Mouse (Mus musculus) hindbrain, embryonic 10.5 days (tissue): ENCODE measurements around the gene Filip1l. TPM values are rescaled to one million over a fixed set of nuclear protein-coding genes. Genes with fewer than 3 reads are reported as not detected.
A peak's percentile ranks its signal among the peaks of the same experiment; 100 is the strongest.

Experiments
- DNase-seq: peaks from one replicate; pipeline ENCODE4 v3.0.0-alpha.2; 2017; ENCODE audit warnings: low spot score
- H3K27ac ChIP-seq: fragments of 300-500 bp; sonication (generic); 2 replicates; pipeline ENCODE4 v1.5.1; 2016; ENCODE audit warnings: mild to moderate bottlenecking, moderate library complexity
- H3K27me3 ChIP-seq: fragments of 300-500 bp; sonication (generic); 2 replicates; pipeline ENCODE4 v1.6.1; 2016; ENCODE audit warnings: mild to moderate bottlenecking; ENCODE audit not compliant: poor library complexity, insufficient read depth, severe bottlenecking
- H3K36me3 ChIP-seq: fragments of 300-500 bp; sonication (generic); 2 replicates; pipeline ENCODE4 v1.6.1; 2016; ENCODE audit warnings: mild to moderate bottlenecking, moderate library complexity
- H3K4me1 ChIP-seq: fragments of 300-500 bp; sonication (generic); replicated peaks from 2 replicates; pipeline ENCODE4 v1.6.1; 2016; ENCODE audit warnings: mild to moderate bottlenecking
- H3K4me3 ChIP-seq: fragments of 300-500 bp; sonication (generic); 2 replicates; pipeline ENCODE4 v1.5.1; 2016; ENCODE audit warnings: mild to moderate bottlenecking, moderate library complexity
- H3K9me3 ChIP-seq: fragments of 300-500 bp; sonication (generic); 2 replicates; pipeline ENCODE4 v1.6.1; 2016; ENCODE audit warnings: mild to moderate bottlenecking, moderate library complexity
- WGBS: fragments of 180-500 bp; shearing (Covaris S2); methylation state at CpG from one replicate; pipeline ENCODE4 v1.1.7; 2016; 5-methylcytosine and 5-hydroxymethylcytosine counted together
- polyA plus RNA-seq: library from polyadenylated mRNA; unstranded; fragments of >200 nt; fragmentation: Nextera tagmentation; extraction: Ambion mirVana; gene quantifications from 2 replicates; pipeline ENCODE4 v1.2.1, GENCODE M21; 2016

The Filip1l gene
- polyA plus RNA-seq, 1 experiment from 2014 or later: 5.8 TPM

DNA sequence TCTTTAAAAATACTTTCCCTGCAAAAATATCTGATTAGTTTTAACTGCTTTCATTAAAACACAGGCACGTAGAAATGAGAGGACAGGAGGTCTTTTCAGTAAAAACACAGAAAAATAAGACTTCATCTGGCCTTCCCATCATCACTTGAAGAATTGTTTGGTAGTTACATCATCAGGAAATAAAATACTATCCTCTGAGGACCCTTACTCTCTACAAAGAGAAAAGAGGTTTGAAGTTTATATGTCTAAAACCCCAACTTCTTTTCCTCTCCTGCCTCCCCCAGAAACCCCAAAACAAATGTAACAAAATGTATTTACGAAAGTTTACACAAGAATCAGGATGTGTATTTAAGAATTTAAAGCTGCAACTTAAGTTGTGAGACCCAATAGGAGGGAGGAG, 195.7 kb downstream of the Filip1l start:
- H3K36me3 ChIP-seq: no peaks in the 10 kb centered on the region
- H3K27ac ChIP-seq: peak overlapping the region; percentile 94
- 0 out of 2 replicates have a peak, but pooled peaks cover 4% of the 10 kb centered on the region for H3K27me3 ChIP-seq
- H3K9me3 ChIP-seq: no peaks in the 10 kb centered on the region
- H3K4me1 ChIP-seq: peaks cover 8% of the 10 kb centered on the region
- WGBS: 73% methylated on average over 2 of the region's 2 CpGs
- DNase-seq: no peak
- H3K4me3 ChIP-seq: peak overlapping the region; percentile 73

DNA sequence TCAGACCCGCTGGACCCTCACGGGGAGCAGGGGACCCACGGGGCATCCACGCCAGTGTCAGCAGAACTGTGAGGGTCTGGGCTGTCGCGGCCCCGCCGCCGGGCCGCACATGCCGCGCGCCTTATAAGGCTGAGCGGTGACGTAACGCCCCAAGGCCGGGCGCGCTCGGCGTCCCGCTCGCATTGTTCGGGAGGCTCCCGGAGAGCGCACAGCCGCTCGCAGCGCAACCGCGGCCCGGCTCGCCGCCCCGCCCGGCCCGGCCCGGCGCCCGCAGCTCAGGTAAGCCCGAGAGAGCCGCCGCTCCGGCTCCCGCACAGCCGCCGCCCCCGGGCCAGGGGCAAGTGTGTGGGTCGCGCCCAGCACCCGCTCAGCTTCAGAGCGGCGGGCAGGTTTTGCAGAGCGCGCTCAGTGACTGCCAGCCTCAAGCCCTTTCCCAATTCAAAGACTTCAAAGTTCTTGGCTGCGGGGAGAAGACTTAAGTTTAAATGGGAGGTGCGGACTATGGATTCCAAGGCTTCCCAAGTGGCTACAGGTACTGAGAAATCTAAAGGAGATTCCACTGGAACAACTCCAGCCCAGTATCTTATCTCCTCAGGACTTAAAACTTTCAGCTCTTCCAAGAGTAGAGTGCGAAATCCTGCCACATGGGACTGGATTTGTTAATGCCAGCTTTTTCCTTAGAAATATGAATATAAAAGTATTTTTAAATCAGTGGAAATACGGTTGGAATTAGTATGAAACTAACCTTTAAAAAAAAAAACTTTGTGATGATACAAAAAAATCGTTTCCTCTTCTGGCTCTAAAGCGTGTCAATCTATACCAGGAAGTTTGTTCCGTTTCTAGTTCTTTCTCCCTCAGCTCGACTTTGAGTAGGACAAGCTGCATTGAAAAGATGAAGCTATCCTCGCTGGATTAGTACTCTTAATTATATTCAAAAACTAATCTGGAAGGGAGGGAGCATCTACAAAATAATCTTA, 196.5 kb downstream of the Filip1l start:
- Histone ChIP-seq H3K27me3 (0 out of 2 replicates have a peak, but pooled peaks cover 4% of the 10 kb centered on the region), H3K36me3 (no peaks in the 10 kb centered on the region), H3K9me3 (no peaks in the 10 kb centered on the region), H3K27ac (peak overlapping the region; percentile 94), H3K4me3 (peak overlapping the region; percentile 73), H3K4me1 (peaks cover 8% of the 10 kb centered on the region)
- 2% methylated on average over 64 of the region's 64 CpGs for WGBS
- DNase-seq: peak; percentile 79

DNA sequence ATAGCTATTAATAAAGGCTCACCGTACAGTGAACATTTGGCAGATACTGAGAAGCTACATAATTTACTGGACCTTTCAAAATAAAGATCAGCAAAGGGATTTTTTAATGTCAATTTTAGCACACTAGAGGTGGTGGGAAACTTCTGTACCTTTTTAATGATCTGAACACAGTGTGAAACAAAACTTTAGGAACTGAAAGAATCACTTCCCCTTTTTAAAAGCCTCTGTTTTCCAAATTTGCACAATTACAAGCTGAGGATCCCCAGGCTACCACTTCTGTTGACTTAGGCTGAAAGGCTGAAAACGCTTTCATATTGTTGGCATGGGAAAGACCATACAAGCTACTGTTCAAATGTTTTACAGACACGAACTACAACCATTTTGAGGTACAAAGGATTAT, 197.2 kb downstream of the Filip1l start:
- Histone ChIP-seq H3K9me3 (no peaks in the 10 kb centered on the region), H3K36me3 (no peaks in the 10 kb centered on the region), H3K4me1 (peaks cover 8% of the 10 kb centered on the region), H3K27me3 (0 out of 2 replicates have a peak, but pooled peaks cover 4% of the 10 kb centered on the region), H3K4me3 (peak overlapping the region; percentile 73; the same call in 1 of the 2 replicates), H3K27ac (no peak overlapping the region)
- 56% methylated on average over 3 of the region's 3 CpGs for WGBS
- DNase-seq: no peak

DNA sequence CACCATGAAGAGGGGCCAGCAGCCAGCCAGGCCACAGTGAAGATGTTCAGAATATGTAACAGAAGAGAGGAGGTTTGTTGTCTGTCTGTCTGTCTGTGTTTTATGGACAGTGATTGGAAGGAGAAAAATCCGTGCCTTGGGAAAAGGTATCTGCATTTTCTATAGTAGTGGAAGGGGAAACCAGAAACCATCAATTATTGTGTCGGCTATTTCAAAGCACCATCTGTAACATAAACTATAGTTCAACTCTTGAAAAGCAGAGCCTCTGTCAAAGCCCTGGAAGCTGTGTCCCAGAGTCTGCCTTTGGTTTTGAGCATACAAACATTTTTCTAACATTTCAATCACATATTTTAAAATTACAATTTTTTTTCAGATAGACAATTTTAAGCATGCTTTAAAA, 197.9 kb downstream of the Filip1l start:
- WGBS: 51% methylated on average over 2 of the region's 2 CpGs
- H3K36me3 ChIP-seq: no peaks in the 10 kb centered on the region
- 0 out of 2 replicates have a peak, but pooled peaks cover 4% of the 10 kb centered on the region for H3K27me3 ChIP-seq
- no peak overlapping the region for H3K27ac ChIP-seq
- H3K9me3 ChIP-seq: no peaks in the 10 kb centered on the region
- H3K4me1 ChIP-seq: peaks cover 8% of the 10 kb centered on the region
- H3K4me3 ChIP-seq: no peak overlapping the region
- no peak for DNase-seq

DNA sequence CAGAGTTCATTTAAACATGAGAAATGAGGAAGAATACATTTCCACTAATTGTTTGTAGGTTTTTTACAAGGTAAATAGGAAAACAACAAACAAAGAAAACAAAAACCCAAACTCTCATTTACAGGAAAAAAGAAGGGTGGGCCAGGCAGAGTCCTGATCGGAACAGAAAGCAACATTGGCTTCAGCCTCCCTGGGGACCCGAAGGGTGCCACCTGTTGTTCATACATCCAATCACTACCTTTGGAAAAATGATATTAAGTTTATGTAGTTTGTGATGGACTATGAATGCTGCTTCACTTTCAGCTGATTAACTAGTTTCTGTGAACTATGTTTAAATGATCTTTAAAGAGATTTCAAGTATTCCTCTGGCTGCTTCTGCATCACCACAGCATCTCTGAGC, 198.7 kb downstream of the Filip1l start:
- no peaks in the 10 kb centered on the region for H3K9me3 ChIP-seq
- DNase-seq: no peak
- H3K36me3 ChIP-seq: no peaks in the 10 kb centered on the region
- H3K4me3 ChIP-seq: no peak overlapping the region
- no peak overlapping the region for H3K27ac ChIP-seq
- 0 out of 2 replicates have a peak, but pooled peaks cover 4% of the 10 kb centered on the region for H3K27me3 ChIP-seq
- 82% methylated on average over 2 of the region's 2 CpGs for WGBS
- H3K4me1 ChIP-seq: peaks cover 8% of the 10 kb centered on the region

DNA sequence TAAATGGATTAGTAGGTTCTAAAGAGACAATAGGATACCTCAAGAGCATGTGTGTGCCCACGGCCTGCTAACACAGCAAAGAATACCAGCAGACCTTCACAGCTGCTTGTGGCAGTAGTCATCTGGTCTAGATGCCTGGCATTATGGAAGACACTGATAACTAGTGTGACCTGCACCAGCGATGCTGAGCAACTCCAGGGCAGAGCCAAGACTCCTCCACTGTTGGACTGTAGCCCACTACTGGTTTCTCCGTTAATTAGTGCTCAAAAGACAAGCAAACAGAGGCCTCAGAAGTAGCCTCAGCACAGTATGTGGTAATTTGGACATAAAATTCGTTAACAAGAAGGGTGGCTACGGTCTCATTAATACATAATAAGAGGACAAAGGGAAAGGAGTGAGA, 199.8 kb downstream of the Filip1l start:
- Histone ChIP-seq H3K4me3 (no peak overlapping the region), H3K27me3 (no peaks in the 10 kb centered on the region), H3K9me3 (no peaks in the 10 kb centered on the region), H3K4me1 (peaks cover 8% of the 10 kb centered on the region), H3K36me3 (no peaks in the 10 kb centered on the region), H3K27ac (no peak overlapping the region)
- DNase-seq: no peak
- WGBS: 87% methylated on average over 5 of the region's 5 CpGs

DNA sequence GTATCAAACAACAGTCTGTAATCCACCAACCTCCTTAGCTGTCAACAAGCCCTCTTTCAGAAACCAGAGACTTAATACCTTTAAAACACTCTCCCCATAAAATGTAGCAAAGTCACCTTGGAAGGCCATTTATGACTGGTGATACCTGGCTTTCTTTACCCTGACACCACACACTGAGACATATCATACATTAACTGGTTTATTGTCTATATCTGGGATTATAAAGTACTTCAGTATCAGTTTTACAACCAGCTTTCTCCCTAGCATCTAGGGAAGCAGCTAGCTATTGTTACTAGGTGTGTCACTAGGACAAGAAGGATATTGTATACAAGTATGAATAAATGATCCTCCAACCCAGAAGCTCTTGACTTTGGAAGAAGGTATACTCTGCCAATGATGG, 200.3 kb downstream of the Filip1l start:
- peaks cover 8% of the 10 kb centered on the region for H3K4me1 ChIP-seq
- H3K4me3 ChIP-seq: no peak overlapping the region
- H3K27ac ChIP-seq: no peak overlapping the region
- no peaks in the 10 kb centered on the region for H3K9me3 ChIP-seq
- no peak for DNase-seq
- H3K36me3 ChIP-seq: no peaks in the 10 kb centered on the region
- H3K27me3 ChIP-seq: no peaks in the 10 kb centered on the region

DNA sequence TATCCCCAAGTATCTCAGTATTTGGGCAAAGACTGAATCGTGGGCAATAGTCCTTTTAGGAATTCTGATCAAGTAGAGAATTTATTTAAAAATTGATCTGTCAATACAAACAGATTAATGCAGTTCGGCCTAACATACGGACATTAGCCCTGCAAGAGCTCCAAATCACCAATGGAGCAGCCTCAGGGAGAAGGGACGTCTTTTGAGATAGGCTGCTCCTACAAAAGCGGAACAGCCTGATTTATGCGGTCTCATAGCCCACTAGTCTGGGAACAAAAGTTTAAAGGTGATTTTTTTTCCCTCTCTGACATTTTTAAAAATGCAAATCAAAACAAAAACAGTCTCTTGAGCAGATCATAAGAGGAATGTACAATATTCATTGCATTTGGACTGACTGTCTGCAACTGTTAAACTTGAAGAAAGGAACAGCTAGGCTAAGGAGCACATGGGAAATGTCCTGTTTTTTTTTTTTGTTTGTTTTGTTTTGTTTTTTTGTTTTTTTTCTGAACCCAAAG, 202.1 kb downstream of the Filip1l start:
- no peaks in the 10 kb centered on the region for H3K36me3 ChIP-seq
- no peak overlapping the region for H3K4me3 ChIP-seq
- no peaks in the 10 kb centered on the region for H3K27me3 ChIP-seq
- H3K4me1 ChIP-seq: no peaks in the 10 kb centered on the region
- no peak for DNase-seq
- no peaks in the 10 kb centered on the region for H3K9me3 ChIP-seq
- H3K27ac ChIP-seq: no peak overlapping the region
- WGBS: 73% methylated on average over 6 of the region's 6 CpGs

DNA sequence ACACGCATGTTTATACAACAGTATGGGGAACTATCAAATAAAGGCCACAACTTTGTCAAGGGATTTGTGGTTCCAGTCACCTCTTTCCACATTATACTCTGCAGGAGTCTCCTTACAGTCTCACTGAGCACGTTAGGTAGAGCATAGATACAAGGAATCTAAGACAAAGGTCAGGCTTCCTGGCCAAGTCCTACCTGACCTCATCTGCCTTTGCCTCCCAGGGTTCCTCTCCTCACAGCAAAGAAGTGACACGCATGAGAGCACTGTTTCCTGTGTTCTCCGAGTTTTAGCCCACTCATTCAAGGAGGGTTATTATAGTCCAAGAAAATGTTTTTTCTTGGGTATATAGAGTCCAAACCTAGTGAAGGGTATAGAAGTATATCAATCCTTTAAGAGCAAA, 202.8 kb downstream of the Filip1l start:
- Histone ChIP-seq H3K27ac (no peak overlapping the region), H3K4me3 (no peak overlapping the region), H3K9me3 (no peaks in the 10 kb centered on the region), H3K27me3 (no peaks in the 10 kb centered on the region), H3K36me3 (no peaks in the 10 kb centered on the region), H3K4me1 (no peaks in the 10 kb centered on the region)
- no peak for DNase-seq
- WGBS: 61% methylated on average over 4 of the region's 4 CpGs

DNA sequence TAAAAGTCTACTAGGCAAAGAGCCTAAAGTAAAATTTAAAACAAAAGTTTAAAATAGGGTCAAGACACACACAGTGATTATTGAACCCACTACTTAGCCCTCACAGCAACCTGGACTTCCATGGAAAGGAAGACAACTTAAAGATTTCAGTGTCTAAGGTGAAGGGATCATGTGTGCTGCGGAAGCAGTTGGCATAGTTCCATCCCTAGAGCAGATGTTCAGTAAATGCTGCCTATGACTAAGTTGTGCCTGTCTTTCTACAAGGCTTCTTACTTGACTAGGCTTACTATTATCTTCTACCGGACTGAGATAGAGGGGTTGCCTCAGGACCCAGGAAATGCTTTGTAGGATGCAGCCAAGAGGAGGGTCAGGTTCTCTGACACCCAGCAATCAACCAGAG, 203.4 kb downstream of the Filip1l start:
- H3K4me1 ChIP-seq: no peaks in the 10 kb centered on the region
- no peaks in the 10 kb centered on the region for H3K9me3 ChIP-seq
- WGBS: 91% methylated on average over 2 of the region's 2 CpGs
- H3K27ac ChIP-seq: no peak overlapping the region
- DNase-seq: no peak
- no peak overlapping the region for H3K4me3 ChIP-seq
- H3K27me3 ChIP-seq: no peaks in the 10 kb centered on the region
- H3K36me3 ChIP-seq: no peaks in the 10 kb centered on the region

DNA sequence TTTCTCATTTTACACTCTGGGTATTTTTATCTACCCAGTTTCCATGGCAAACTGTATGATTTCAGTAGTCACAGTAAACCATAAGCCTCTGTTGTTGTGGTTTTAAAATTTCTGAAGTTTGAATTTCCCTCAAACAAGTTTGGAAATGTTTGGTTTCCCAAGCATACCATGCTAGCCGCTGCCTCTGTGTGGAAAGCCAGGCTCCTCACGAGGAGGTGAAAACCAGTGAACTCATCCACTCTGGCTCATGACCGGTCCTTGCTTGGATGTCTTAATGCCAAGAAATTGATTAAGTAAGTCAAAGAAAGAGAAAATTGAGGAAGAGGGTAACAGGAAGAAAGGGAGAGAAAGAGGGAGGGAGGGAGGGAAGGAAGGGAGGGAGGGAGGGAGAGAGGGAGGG, 205.4 kb downstream of the Filip1l start:
- no peak overlapping the region for H3K4me3 ChIP-seq
- no peak for DNase-seq
- no peaks in the 10 kb centered on the region for H3K27me3 ChIP-seq
- no peaks in the 10 kb centered on the region for H3K9me3 ChIP-seq
- no peak overlapping the region for H3K27ac ChIP-seq
- no peaks in the 10 kb centered on the region for H3K4me1 ChIP-seq
- WGBS: 89% methylated on average over 3 of the region's 3 CpGs
- H3K36me3 ChIP-seq: no peaks in the 10 kb centered on the region

DNA sequence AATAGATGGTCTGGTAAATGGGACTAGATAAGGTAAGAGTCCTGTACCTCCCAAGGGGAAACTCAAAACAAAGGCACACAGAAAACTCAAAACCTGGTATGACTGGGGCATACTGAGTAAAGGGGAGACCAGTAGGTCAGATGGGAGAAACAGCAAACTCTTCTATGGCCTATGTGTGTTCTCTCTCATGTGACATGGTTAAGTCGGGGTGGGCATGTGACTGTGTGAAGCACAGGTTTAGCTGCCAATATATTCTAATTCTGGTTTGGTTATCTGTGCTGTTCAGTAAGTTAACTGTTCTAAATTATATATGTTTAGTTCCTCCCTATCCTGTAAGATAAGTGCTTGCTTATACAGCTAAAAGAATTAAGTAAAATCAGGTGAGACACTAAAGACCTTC, 207.3 kb downstream of the Filip1l start:
- 91% methylated on average over 1 of the region's 1 CpGs for WGBS
- H3K27ac ChIP-seq: no peak overlapping the region
- no peaks in the 10 kb centered on the region for H3K4me1 ChIP-seq
- no peaks in the 10 kb centered on the region for H3K27me3 ChIP-seq
- H3K9me3 ChIP-seq: no peaks in the 10 kb centered on the region
- H3K36me3 ChIP-seq: no peaks in the 10 kb centered on the region
- no peak overlapping the region for H3K4me3 ChIP-seq
- no peak for DNase-seq

DNA sequence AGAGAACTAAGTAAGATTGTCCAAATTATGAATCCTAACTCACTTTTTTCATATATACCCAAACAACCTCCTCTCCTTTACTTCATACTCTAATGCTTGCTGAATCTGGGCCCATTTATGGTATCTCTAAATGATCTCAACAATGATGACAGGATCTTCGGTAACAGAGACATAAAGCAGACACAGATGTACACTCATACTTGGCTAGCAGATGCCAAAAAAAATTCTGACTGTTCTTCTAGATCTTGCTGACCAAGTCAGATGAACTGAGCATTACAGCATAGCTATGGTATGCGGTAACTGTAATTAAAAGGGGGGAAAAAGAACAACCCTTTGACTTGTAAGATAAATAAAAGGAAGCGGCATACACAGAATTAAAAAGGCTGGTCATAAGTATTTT, 210.6 kb downstream of the Filip1l start:
- no peak for DNase-seq
- Histone ChIP-seq H3K27me3 (no peaks in the 10 kb centered on the region), H3K36me3 (no peaks in the 10 kb centered on the region), H3K4me3 (no peak overlapping the region), H3K27ac (no peak overlapping the region), H3K4me1 (no peaks in the 10 kb centered on the region), H3K9me3 (no peaks in the 10 kb centered on the region)
- WGBS: 93% methylated on average over 3 of the region's 3 CpGs
